Mouse (Mus musculus): ENCODE measurements around the gene Nol4l.

The Nol4l gene

GRCm38 (mm10) chr2:153542936-153543668 lies 13.3 kb upstream of the Nol4l start:
- no peak for DNase-seq

DNA sequence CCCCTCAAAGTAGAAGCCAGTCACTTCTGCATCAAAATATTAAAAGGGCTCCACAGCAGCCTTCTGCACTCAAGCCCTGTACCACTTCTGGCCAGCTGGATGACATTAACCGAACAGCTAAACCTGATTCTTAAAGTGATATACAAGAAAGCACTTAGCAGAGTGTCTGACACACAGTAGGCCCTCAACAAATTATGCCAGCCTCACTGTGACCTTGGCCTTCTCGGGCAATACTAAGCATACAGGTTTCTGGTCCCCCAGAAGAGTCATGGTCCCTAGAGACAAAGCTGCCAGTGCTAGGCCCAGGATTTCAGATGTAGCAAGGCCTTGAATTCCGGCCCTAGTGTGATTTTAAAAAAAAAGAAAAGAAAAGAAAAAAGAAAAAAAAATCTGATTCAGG lies 9.1 kb upstream of the Nol4l start:
- no peak for DNase-seq

GRCm38 (mm10) chr2:153533981-153534380 lies 4.2 kb upstream of the Nol4l start:
- no peak for DNase-seq

DNA sequence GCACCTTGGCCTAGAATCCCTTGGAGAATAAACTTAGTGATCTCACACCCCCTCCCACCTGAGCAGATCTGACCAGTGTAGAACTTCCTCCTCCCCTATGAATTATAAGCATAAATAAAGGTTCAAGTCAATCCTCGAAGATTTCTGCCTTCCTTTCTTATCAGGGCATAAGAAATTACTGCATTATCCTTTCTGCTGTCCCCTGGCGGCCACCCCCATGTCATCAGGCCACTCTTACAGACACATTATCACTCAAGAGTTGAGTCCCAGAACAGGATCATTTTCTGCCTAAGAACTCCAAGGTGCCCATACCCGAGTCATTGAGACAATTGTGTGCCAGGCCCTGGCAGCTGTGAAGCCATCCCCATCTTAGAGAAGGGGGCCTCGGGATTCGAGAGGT lies 1.2 kb upstream of the Nol4l start:
- DNase-seq = no peak

- peak; percentile 59 to 66 for DNase-seq
Measured at GRCm38 (mm10) chr2:153529365-153529781, 398 bp downstream of the Nol4l start.

GRCm38 (mm10) chr2:153528571-153529364 lies 1.0 kb downstream of the Nol4l start:
- DNase-seq = peak in 1 of 2 experiments; percentile 63

GRCm38 (mm10) chr2:153527580-153528531 lies 1.9 kb downstream of the Nol4l start:
- DNase-seq = peak; percentile 43 to 61

GRCm38 (mm10) chr2:153526850-153527530 lies 2.8 kb downstream of the Nol4l start:
- DNase-seq = no peak

GRCm38 (mm10) chr2:153525906-153526311 lies 3.9 kb downstream of the Nol4l start:
- DNase-seq = no peak

GRCm38 (mm10) chr2:153524727-153525126 lies 5.0 kb downstream of the Nol4l start:
- DNase-seq = no peak

- no peak for DNase-seq
Measured at GRCm38 (mm10) chr2:153523656-153524055, 6.1 kb downstream of the Nol4l start.

- DNase-seq = no peak
Measured at GRCm38 (mm10) chr2:153523143-153523542, 6.6 kb downstream of the Nol4l start.

- no peak for DNase-seq
Measured at GRCm38 (mm10) chr2:153522270-153522669, 7.5 kb downstream of the Nol4l start.

DNA sequence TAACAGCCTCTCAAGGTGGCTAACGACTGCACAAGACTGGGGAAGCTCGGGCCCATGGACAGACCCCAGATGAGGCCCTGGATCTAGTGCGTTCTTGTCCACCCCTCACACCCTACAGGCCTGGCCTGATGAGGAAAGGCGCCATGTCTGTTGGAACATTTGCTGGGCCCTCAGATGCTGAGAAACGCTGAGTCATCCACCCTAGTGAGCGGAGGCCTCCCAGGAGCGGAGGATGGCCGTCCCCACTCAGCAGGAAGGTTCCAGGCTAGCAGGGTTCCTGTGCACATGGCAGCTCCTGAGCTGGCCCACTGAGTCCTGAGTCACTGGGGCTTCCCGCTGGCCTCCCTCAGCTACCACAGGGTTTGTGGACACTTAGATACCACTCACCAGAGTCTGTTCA lies 9.7 kb downstream of the Nol4l start:
- DNase-seq = no peak

DNA sequence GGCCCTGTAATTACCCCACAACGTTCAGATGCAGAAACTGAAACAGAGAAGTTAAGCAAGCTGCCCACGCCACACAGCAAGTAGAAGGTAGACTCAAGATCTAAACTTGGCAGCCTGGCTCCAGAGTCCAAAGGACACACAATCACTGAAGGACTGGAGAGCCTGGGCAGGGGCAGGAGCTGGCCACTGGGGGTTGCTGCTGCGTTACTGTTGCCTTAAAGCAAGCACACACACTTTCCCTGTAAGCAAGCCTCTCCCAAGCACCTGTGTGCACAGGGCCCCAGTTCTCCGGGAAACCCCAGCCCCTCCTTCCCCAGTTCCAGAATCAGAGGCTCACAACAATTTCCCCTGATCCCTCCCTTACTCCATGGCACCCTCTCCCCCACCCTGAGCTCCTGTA lies 12.8 kb downstream of the Nol4l start:
- DNase-seq = no peak

DNA sequence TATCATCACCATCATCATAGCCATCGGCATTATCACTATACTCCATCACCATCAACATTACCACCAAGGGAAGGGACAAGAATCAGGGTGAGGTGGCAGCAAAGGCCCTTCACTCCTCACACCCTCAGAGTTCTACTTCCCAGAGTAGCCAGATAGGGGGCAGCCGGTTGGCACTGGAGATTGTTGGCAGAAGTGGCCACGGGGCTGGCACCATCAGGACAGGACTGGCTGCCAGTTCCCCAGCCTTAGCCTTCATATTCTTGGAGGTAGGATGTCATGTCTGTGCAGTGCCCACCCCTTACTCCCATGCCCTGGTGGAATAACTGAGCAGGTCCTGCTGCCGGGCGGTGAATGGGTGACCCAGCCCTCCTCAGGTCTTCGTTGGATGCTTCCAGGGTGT lies 14.2 kb downstream of the Nol4l start:
- DNase-seq = peak; percentile 51 to 63

- peak; percentile 39 to 58 for DNase-seq
Measured at GRCm38 (mm10) chr2:153514497-153515380, 15.0 kb downstream of the Nol4l start.

DNA sequence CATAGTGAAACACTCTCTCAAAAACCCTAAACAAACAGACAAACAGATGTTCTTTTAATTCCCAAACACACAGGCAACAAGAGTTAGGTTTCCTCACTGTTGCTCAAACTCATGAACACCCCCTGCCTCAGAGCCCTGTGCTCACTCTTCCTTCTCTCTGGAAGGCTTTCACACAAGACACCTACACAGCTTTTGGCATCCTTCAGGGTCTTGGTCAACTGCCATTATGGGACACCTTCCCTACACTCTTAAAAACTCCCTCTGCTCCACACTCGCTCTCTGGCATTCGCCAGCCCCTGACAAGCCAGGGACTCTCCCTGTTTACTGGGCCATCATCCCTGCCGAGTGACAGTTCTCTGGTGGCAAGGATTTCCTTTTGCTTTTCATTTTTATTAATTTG lies 15.8 kb downstream of the Nol4l start:
- DNase-seq = no peak

DNA sequence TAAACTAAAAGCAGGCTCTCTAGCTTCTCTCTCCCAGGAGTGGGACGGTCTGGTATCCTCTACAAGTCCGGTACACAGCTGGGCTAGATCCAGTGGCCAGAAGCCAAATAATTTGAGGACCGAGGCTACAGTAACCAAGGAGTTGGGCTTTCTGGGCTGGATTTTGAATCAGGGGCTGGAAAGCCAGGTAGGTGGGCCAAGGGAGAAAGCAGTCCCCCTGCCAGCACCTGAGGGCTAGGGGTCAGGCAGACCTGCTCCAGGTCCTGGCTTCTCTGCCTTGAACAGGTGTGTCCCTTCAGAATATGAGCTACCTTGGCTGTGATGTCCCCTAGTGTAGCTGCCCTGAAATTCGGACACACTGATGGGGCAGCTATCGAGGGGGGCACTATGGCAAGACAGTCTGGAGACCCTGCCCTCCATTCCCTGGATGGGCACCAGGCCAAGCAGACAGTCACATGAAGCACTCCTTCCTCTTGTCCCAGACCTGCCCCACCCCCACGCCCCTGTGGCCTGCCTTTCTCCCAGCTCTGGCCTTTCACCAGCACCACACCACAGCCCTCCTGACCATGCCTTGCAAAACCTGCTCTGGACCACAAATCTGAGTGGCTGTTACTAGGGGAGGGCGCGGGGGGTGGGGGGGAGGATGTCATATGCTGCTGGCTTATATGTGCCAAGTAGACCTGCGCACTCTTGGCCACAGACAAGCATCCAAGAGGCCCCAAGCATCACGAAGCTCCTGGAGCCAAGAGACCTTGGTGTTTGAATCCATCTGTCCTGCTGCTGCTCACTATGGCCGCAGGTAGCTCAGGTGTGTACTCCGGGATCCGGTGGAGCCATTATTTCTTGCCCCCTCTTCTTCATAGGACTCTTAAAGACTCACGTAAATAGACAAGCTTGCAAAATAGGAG lies 17.1 kb downstream of the Nol4l start:
- peak; percentile 40 to 48 for DNase-seq

- peak in 1 of 2 experiments; percentile 16 for DNase-seq
Measured at GRCm38 (mm10) chr2:153511562-153511961, 18.2 kb downstream of the Nol4l start.

Data from cerebellum, postnatal 36 days (tissue).